Mouse (Mus musculus): Measurements from ENCODE around the gene Cad. TPM values are rescaled to one million over a fixed set of nuclear protein-coding genes. Genes with fewer than 3 reads are reported as not detected.

The Cad gene
- polyA plus RNA-seq, 1 experiment, result 14.6 TPM

DNA sequence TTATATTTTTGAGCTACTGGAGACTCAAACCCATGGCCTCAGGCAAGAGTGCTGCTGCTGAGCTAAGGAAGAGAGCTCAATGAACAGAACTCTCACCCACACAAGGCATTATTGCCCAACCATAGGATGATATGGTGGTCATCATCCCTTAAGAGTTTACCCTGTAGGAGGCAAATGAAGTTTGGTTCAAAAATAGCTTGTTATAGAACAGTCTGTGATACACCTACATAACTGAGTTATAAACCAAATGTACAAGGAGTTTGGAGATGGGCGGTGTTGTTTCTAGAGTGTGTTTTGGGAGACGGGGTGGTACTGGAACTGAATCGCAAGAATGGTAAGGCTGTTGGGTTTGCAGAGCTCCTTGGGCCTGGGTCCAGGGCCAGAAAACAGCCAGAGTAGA, 15.2 kb downstream of the Cad start:
- no peak for DNase-seq (ENCODE audit: low spot score)

DNA sequence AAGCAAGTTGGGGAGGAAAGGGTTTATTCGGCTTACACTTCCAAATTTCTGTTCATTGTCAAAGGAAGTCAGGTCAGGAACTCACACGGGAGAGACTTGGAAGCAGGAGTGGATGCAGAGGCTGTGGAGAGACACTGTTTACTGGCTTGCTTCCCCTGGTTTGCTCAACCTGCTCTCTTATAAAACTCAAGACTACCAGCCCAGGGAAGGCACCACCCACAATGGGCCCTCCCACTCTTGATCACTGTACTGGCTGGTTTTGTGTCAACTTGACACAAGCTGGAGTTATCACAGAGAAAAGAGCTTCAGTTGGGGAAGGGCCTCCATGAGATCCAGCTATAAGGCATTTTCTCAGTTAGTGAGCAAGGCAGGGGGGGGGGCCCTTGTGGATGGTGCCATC, 16.5 kb downstream of the Cad start:
- no peak for DNase-seq (ENCODE audit: low spot score)

DNA sequence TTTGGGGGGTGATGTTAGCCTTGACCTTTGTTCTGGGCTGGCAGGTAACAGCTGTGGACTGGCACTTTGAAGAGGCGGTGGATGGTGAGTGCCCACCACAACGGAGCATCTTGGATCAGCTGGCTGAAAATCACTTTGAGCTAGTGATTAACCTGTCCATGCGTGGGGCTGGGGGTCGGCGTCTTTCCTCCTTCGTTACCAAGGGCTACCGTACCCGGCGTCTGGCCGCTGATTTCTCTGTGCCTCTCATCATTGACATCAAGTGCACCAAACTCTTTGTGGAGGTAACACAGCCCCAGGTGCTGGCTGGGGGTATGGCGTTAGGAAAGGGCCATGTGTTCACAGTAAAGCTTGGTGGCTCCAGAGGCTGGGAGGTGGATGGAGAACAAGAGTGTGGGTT, 17.2 kb downstream of the Cad start:
- no peak for DNase-seq (ENCODE audit: low spot score)

DNA sequence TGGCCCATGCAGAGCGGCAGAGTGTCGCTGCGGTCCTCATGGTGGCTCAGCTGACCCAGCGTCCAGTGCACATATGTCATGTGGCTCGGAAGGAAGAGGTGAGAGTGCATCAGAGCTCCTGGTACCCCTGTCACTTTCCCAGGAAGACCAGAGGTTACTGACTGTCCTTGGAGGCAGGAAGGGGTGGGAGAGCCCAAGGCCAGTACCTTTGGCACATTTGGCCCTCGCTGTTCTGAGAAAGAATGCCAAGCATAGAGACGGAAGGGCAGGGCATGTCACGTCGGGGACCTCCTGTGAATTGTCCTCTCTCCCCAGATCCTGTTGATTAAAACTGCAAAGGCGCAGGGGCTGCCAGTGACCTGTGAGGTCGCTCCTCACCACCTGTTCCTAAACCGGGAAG, 18.6 kb downstream of the Cad start:
- DNase-seq (ENCODE audit: low spot score), result no peak

DNA sequence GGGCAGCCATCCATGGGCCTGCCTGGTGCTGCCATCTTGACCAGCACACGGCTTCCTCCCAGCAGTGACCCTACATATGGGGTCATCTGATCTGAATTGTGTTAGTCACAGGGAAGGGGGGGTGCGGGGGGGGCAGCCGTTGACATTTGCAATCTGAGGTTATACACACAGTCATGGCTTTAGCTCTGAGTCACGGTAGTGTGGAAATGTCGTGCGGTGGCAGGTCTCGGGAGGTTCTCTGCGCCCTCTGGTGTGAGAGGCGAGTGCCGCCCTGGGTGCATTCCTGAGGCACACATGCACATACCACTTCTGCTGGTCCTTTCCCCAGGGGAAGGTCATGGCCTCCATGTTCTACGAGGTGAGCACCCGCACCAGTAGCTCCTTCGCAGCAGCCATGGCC, 21.8 kb downstream of the Cad start:
- no peak for DNase-seq (ENCODE audit: low spot score)

DNA sequence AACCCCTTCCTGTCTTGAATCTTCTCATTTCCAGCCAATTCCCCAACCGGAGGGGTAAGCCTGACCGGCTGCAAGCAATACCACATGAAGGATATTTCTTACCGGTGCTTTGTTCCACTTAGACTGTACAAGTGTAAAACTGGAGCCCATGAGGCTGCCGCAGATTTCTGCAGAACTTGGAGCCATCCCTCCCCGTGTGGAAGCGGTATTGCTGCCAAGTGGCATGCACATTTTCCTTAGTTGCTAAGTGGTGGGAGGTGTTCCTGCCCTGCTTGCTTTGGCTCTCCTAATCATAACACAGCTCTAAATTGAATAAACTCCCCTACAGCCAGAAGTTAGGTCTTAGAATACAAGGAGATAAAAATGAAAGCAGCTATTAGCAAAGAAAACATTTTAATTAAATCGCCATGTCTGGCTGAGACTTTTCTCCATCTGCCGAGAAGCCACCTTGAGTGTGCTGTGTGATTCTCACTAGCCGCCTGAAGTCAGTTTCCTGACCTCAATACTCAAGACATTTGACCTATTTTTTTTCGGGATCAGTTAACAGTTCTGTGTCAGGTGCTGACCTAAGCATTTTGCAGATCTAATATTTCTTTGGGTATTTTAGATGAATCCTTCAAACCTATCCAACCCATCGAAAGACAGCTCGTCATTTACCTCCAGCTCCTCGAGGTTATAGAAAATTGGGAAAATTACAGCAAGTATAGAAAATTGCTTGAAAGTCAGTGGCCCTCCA, 25.6 kb downstream of the Cad start:
- DNase-seq (ENCODE audit: low spot score), result no peak

DNA sequence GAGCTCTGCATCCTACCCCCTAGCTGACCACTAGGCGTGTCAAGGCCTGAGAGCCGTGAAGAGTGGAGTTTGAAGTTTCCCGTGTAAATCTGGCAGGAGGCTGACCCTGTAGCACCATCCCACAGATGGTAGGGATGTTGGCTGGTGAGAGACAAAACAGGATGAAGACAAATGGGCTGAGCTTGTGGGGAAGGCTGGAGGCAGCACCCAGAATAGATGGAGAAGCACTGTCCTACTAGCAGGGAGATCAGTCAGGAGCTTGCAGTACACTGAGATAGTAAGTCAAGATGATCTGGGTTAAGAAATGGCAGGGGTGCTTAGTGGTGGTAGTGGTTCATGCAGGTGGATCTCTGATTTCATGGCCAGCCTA, 26.2 kb downstream of the Cad start:
- DNase-seq (ENCODE audit: low spot score), result no peak

DNA sequence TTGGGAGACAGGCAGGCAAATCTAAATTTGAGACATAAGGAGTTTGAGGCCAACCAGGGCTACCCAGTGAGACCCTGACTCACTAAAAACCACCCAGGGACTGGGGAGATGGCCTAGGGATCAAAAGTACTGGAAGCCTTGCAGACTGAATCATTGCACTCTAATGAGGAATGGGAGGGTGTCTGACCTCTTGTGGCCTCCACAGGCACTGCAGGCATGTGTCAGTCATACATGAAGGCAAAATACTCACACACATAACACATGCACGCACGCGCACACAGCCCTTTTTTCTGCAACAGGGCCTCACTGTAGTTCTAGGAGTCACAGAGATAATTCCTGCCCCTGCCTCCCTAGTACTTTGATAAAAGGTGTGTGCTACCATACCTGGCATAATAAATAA, 26.8 kb downstream of the Cad start:
- no peak for DNase-seq (ENCODE audit: low spot score)

DNA sequence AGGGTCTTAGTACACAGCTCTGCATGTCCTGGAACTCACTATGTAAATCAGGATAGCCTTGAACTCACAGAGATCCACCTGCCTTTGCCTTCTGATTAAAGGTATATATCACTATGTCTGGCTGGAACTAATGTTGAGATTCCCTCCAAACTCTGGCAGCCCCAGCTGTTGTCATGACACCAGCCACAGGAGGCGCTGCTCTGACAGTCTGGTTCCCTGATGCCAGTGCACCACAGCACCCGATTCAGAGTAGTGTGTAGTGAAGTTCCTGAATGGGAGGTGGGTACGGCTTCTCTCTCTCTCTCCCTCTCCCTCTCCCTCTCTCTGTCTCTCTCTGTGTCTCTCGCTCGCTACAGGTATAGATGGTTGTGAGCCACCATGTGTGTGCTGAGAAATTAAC, 27.8 kb downstream of the Cad start:
- no peak for DNase-seq (ENCODE audit: low spot score)

DNA sequence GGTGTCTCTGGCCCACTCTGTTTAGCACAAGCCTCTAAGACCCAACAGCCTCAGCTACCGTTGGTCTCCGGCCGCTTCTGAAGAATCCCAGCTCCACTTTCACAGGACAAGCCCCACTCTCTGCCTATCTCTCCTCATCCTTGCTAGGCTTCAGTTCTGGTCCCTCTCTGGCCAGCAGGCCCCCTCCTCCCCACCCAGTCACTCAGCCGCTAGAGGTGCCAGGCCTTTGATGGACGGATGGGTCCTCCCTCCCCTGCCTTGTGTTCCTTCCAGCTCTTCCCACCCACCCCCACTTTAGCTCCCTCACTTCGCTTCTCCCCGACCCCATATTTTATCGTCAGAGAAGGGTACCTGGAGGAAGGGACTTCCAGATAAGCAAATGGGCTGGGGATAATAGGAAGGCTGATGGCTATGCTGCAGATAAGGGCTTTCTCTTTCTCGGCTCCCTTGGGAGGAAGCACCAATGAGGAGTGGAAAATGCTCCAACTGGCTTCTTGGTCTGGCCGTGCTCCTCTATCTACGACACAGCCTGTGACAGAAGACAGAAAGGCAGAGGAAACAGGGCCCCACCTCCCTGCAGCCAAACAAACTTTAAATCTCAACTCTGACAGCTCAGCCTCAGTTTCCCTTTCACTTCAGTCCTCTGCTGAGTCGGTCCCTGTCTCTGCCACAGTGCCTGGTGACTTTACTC, 28.5 kb downstream of the Cad start:
- DNase-seq (ENCODE audit: low spot score), result no peak

DNA sequence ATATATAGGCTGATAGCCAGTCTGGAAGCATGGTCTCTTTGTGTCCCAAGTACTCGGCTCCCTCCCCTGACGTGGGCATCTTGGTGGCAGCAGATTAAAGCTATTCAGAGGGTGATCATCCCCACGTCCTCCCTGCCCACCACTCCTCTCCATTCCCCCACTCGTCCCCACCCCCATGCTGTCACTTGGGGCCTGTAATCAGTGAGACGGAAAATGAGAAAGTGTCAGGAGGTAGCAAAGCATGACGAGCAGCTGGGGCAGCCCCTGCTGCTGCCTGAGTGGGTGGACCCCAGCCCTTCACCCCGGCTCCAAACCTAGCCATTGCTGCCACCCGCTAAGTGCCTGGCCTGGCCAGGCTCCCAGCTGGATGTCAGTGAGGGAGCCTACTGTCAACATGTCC, 29.4 kb downstream of the Cad start:
- DNase-seq (ENCODE audit: low spot score), result no peak

DNA sequence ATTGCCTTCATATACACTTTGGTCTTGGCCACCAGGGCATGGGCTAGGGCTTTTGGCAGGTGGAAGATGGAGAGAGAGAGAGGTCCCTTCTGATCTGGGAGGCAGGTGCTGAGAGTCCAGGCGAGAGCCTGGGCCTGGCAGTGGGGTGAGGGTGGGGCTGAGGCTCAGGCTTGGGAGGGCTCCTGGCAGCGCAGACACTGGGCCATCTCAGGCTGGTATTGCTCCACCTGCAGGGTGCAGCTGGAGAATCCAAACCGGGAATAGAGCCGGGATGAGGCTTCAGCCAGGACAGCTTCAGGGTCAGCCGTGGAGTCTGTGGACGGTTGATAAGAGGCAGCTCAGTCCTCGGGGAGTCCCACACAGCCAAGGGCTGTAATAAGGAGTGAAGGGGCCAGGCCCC, 32.0 kb downstream of the Cad start:
- no peak for DNase-seq (ENCODE audit: low spot score)

DNA sequence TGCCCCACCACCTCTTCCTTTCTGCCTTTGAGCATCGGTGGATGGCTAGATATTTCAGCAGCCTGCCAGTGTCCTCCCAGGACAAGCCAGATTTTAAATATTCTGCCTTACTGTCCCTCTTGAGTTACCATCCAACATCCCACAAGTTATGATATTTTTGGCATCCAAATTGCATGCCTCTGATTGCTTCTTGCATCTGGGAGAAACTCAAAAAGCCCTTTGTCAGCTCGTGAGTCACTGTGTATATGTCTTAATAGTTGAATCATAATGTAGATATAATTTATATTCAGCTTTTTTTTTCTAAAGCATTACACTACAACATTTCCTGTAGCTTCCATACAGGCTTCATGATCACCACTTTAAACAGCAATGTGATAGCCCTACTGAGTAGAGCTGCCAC, 32.6 kb downstream of the Cad start:
- DNase-seq (ENCODE audit: low spot score), result no peak

DNA sequence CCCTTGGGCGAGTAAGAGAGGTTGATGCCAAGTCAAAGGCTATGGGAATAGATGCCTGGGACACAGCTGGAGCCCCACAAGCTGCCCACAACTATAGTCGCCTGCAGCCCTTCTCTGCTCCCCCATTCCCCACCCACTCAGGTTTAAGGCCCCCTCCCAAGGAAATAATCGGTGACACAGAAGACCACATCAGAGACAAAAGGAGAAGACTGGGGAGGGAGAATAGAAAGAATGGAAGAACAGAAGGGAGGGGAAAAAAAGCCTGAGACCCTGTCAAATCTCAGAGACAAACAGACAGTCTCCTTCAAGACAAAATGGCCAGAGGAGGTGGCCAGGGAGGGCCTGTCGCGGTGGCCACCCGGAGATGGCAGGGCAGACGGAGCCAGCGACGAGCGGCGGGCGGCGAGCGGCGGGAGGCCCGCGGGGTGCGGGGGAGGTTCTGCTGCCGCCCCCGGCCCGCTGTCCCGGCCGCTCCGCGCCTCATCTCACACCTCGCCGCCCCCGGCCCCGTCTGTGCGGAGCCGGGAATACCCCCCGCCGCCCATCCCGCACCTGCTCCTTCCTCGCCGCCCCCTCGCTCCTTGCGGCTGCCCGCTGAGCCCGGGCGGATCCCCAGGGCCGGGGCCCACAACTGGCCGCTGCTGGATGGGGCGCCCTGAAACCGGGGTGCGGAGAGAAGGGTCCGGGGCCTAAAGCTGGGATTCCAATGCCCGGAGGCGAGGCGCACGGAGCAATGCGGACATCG, 37.8 kb downstream of the Cad start:
- DNase-seq (ENCODE audit: low spot score), result no peak

DNA sequence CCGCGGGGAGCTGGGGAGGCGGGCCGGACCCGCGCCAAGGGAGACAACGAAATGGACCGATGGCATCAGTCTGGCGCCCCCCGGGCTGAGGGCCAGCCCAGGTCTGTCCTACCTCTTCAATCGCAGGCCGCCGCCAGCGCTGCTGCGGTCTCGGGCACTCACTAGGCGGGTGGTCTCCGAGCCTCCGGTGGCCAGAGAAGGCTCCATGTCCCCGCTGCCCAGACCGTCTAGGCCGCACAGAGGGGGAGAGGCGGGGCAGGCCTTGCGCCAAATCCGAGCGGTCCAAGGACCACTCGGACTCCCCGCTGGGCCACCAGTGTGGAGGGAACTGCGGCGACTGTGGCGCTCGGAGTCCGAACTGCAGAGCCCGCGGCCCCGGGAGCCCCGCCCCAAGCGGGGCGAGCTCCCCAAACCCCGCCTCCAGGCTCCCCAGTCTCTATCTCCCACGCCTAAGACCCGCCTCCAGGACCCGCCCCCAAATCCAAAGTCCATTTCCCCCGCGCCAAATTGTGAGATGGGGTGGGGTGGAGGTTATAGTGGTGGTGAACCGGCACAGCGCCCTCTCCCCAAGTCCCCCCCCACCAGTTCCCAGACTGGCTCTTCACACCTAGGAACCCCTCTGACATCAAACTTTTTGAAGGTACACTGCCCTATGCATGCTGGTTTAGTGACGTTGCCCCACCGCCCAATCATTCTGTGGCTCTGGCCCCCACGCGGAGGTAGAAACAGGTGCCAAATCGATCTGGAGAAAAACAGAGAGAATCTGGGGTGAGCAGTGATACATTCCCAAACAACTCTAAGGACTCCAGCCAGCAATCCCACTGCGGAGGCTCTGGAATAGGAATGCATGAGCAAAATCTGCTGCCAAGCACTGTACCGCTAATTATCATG, 38.8 kb downstream of the Cad start:
- DNase-seq (ENCODE audit: low spot score), result no peak

DNA sequence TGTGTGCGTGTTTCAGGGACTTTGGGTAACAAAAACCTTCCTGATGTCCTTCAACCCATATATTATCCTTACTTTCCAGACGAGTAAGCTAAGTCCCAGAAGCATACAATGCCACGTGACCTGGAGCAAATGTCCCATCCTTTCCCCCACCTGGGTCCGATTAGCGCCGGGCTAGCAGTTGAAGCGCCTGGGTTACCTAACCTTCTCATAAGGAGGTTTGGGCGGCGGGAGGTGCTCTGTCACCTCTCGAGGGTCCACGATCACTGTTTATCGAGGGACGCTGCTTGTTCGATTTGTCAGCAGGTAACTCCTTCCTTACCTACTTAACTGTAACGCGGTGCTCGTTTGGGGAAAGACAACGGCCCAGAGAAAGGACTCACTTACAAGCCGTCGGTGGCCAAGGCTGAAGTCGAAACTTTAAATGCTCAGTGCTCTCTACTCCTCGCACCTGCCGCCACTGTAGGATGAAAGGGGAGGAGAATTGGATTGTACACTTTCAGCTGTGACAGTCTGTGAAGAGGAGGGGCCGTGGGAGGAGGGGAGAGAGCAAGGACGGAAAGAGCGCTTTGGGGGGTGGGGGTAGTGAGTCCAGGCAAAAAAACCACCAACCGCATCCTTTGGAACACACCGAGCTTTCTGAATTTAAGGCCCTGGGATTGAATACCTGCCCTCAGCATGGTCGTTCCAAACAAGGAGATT, 39.7 kb downstream of the Cad start:
- DNase-seq (ENCODE audit: low spot score), result no peak

DNA sequence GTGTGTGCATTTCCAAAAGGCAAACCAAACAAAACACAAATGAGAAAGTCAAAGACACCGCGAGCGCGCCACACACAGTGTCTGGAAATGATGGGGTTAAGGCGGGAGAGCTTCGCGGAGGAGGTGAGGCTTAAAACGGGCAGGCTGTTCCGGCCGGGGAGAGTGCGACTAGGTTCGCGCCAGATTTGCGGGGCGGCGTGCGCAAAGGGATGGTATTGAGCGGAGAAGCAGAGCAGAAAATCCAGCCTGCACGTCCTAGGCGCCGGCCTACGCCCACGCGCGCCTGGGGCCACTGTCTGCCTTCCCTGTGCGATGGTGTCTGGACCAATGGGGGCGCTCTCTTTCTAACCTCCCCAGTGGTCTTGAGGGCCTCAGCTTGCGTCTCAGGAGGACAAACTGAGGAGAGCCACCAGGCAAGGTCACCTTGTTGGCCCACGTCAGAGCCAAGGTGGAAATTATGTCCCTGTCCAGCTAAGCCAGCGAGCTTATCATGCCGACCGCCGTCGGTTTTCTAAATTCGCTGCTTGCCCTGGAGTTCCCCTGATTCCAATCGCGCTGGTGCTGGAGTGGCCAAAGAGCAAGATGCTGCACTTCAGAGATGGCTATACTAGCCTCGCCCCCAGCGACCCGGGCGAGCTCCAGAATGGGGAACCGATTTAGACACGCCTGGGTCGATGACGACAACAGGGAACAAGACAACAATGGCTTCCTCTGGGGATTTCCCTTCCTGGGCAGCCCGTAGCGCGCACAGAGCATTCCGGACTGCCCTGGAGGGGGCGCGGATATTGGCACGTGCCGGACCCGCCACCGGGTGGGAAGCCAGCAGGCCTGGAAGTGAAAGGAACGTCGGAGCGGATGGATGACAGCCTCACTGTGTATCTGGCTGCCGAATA, 40.5 kb downstream of the Cad start:
- DNase-seq (ENCODE audit: low spot score), result no peak

DNA sequence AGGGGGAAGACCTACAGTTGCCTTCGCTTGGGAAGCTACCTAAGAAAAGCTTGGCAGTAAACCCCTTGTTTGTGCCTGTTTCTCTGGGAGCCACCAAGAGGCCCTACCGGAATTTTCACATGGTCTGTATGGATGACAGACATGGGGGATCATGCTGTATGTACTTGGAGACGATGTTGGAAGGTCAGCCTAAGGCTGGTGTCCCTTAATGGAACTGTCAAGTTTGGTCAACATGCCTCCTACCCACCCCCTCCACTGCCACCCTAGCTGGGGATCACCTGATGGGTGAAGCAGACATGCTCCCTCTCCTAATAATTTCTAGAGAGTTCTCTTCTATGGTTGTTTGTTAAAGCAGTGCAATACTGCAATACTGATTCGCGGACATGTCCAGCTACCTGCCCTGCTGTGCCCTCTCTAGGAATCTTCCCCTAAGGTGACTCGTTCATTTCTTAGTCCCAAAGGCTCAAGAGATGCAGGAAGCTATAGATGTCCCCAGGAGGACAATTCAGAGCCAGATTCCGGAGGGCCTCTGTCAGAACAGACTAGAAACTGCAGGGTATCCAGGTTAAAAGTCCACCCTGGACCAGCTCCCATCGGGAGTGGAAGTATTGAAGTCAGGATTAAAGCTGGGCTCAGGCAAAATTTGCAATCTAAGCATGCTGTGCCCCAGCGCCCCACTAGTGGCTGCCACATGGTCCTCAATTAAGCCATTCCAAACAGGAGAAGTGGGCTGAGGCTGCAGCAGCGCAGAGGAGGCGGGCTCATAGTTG, 41.3 kb downstream of the Cad start:
- DNase-seq (ENCODE audit: low spot score), result no peak

DNA sequence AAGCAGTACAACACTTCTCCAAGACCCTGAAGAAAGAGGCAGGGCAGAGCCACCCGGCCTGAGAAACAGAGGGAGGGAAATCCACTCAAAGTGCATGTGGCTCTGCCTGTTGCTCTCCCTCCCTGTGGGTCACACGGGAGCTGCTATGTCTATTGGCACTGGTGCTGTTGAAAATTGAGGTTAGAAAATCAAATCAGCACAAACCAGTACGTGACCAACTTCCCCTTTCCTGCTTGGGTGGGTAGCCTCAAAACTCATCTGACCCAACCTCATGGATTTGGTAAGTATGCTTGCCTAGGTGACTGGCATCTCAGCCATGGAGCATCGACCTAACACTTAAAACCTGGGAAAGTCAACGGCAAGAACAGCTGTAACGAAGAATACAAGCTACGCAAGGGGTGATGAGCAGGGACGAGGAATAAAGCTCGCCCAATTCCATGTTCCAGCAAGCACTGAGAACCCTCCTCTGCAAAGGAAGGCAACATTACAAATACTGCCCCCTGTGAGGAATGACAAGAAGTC, 51.3 kb downstream of the Cad start, which contains the start of gene Dnajc5g:
Gene Dnajc5g (plus strand): TSS at position 472 of the 522 bp plus-strand sequence.
- no peak for DNase-seq (ENCODE audit: low spot score)
